Mouse (Mus musculus) stomach, embryonic 15.5 days (tissue): ENCODE measurements at regions not wholly inside any gene's neighbourhood (a gene's known extent, or its start where the extent isn't known, plus 50 kb on each side); places are given as distances from the start of the nearest gene placed in this dataset.

Experiments
- ATAC-seq: fragments of 200-750 bp; cut with Nextera tagmentation; 2 replicates; pipeline ENCODE4 v1.8.0; 2017; ENCODE audit warnings: low read depth, moderate number of reproducible peaks, moderate TSS enrichment; ENCODE audit not compliant: insufficient read depth, low FRiP score
- H3K27ac ChIP-seq: fragments of 300-500 bp; sonication (generic); 2 replicates; pipeline ENCODE4 v1.5.1; 2015; ENCODE audit warnings: mild to moderate bottlenecking, inconsistent platforms
- H3K27me3 ChIP-seq: fragments of 300-500 bp; sonication (generic); replicated peaks from 2 replicates; pipeline ENCODE4 v1.6.1; 2015; ENCODE audit warnings: inconsistent platforms
- H3K36me3 ChIP-seq: fragments of 300-500 bp; sonication (generic); 2 replicates; pipeline ENCODE4 v1.6.1; 2015; ENCODE audit warnings: inconsistent platforms
- H3K4me1 ChIP-seq: fragments of 300-500 bp; sonication (generic); 2 replicates; pipeline ENCODE4 v1.6.1; 2015; ENCODE audit warnings: inconsistent platforms
- H3K4me2 ChIP-seq: fragments of 300-500 bp; sonication (generic); 2 replicates; pipeline ENCODE4 v1.6.1; 2015; ENCODE audit warnings: mild to moderate bottlenecking, inconsistent platforms
- H3K4me3 ChIP-seq: fragments of 300-500 bp; sonication (generic); replicated peaks from 2 replicates; pipeline ENCODE4 v1.5.1; 2015; ENCODE audit warnings: inconsistent platforms
- H3K9ac ChIP-seq: fragments of 300-500 bp; sonication (generic); 2 replicates; pipeline ENCODE4 v1.6.1; 2015; ENCODE audit warnings: inconsistent platforms
- H3K9me3 ChIP-seq: fragments of 300-500 bp; sonication (generic); 2 replicates; pipeline ENCODE4 v1.6.1; 2016; ENCODE audit warnings: inconsistent platforms
- WGBS: fragments of 180-500 bp; shearing (Covaris S2); methylation state at CpG from one replicate; pipeline ENCODE4 v1.1.7; 2015; 5-methylcytosine and 5-hydroxymethylcytosine counted together

GRCm38 (mm10) chr6:133983804-133984514 lies 51.5 kb upstream of the Etv6 start:
- Histone ChIP-seq H3K4me2 (no peak overlapping the region), H3K27me3 (no peaks in the 10 kb centered on the region), H3K4me1 (no peaks in the 10 kb centered on the region), H3K27ac (no peak overlapping the region), H3K4me3 (no peak overlapping the region), H3K9ac (no peak overlapping the region), H3K36me3 (no peaks in the 10 kb centered on the region), H3K9me3 (no peaks in the 10 kb centered on the region)
- no peak for ATAC-seq
- WGBS: 76% methylated on average over 10 of the region's 10 CpGs

DNA sequence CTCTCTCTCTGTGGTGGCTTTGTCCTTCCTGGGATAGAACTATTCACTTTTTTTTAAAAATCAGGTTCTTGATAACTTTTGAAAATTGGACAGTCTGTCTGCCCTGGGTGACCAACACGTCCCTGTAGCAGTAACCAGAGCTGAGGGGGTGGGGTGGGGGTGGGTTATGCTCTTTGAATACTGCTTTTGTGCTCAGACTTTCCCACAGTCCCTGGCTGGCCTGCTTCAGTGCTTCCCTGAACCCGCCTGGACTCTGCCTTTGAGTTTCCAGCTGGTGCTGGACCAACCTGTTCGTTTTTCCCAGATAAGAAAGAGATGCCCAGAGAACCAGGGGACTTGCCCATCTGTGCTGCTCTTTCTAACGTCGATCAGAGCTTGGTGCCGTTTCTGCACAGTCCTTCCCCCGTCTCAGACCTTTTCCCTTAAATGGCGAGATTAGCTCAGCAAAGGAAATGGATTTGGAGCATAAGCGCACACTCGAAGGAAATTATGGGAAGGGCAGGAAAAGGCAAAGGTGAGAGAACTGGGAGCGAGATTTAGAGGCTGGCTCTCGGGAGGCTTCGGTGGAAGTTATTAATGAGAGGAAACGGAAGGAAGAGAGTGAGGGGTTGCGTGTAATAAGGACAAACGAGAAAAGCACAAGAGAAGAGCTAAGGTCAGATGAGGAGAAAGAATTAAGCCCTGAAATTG lies 50.7 kb upstream of the Etv6 start:
- H3K4me1 ChIP-seq: no peaks in the 10 kb centered on the region
- no peak overlapping the region for H3K9ac ChIP-seq
- 23% methylated on average over 16 of the region's 16 CpGs for WGBS
- no peaks in the 10 kb centered on the region for H3K9me3 ChIP-seq
- peak overlapping the region; percentile 16; the same call in 1 of the 2 replicates for H3K4me2 ChIP-seq
- no peaks in the 10 kb centered on the region for H3K36me3 ChIP-seq
- ATAC-seq: no peak; the same call in 1 of the 2 replicates
- no peaks in the 10 kb centered on the region for H3K27me3 ChIP-seq
- no peak overlapping the region for H3K27ac ChIP-seq
- no peak overlapping the region for H3K4me3 ChIP-seq
